Mouse (Mus musculus): ENCODE results near the gene Cnrip1. TPM values are rescaled to one million over a fixed set of nuclear protein-coding genes. Genes with fewer than 3 reads are reported as not detected.

Cnrip1 gene
- polyA plus RNA-seq, 1 experiment from 2014 or later = 24.0 TPM

GRCm38 (mm10) chr11:17083866-17084265 lies 32.5 kb downstream of the Cnrip1 start:
- Histone ChIP-seq H3K4me3 (ENCODE audit: low read depth, low read length) (no peak overlapping the region), H3K27me3 (replicated peaks; ENCODE audit: insufficient read depth, low read length) (no peaks in the 10 kb centered on the region), H3K4me2 (replicated peaks; ENCODE audit: low read depth, low read length) (no peak overlapping the region), H3K27ac (ENCODE audit: low read length) (no peak overlapping the region), H3K9me3 (ENCODE audit: low read length) (no peaks in the 10 kb centered on the region), H3K36me3 (ENCODE audit: insufficient read depth, low read length) (no peaks in the 10 kb centered on the region), H3K9ac (replicated peaks; ENCODE audit: low read depth) (no peak overlapping the region), H3K4me1 (ENCODE audit: insufficient read depth, low read depth, low read length) (no peaks in the 10 kb centered on the region)
- peak; percentile 28; the same call in 1 of the 2 replicates for ATAC-seq
- peak; percentile 42 for DNase-seq (ENCODE audit: low spot score)
- TF ChIP-seq EP300 (IDR thresholded peaks at IDR 0.05) = no peak
- TF ChIP-seq CTCF (IDR thresholded peaks at IDR 0.05) = no peak
- 35% methylated on average over 1 of the region's 1 CpGs for WGBS

GRCm38 (mm10) chr11:17086106-17086505 lies 34.7 kb downstream of the Cnrip1 start:
- 16% methylated on average over 5 of the region's 5 CpGs for WGBS
- H3K4me1 ChIP-seq (ENCODE audit: insufficient read depth, low read depth, low read length) = no peaks in the 10 kb centered on the region
- DNase-seq (ENCODE audit: low spot score) = peak; percentile 62
- H3K36me3 ChIP-seq (ENCODE audit: insufficient read depth, low read length) = no peaks in the 10 kb centered on the region
- H3K4me3 ChIP-seq (ENCODE audit: low read depth, low read length) = no peak overlapping the region
- no peak overlapping the region for H3K4me2 ChIP-seq (replicated peaks; ENCODE audit: low read depth, low read length)
- ATAC-seq = peak; percentile 68
- TF ChIP-seq CTCF (IDR thresholded peaks at IDR 0.05) (no peak), EP300 (IDR thresholded peaks at IDR 0.05) (no peak)
- H3K27me3 ChIP-seq (replicated peaks; ENCODE audit: insufficient read depth, low read length) = no peaks in the 10 kb centered on the region
- no peak overlapping the region for H3K27ac ChIP-seq (ENCODE audit: low read length)
- H3K9ac ChIP-seq (replicated peaks; ENCODE audit: low read depth) = no peak overlapping the region
- no peaks in the 10 kb centered on the region for H3K9me3 ChIP-seq (ENCODE audit: low read length)

GRCm38 (mm10) chr11:17106936-17107335 lies 55.5 kb downstream of the Cnrip1 start:
- Histone ChIP-seq H3K9me3 (ENCODE audit: low read length) (no peaks in the 10 kb centered on the region; the same call in 1 of the 2 replicates), H3K4me3 (ENCODE audit: low read depth, low read length) (no peak overlapping the region), H3K36me3 (ENCODE audit: insufficient read depth, low read length) (no peaks in the 10 kb centered on the region), H3K4me1 (ENCODE audit: insufficient read depth, low read depth, low read length) (no peaks in the 10 kb centered on the region), H3K27me3 (replicated peaks; ENCODE audit: insufficient read depth, low read length) (no peaks in the 10 kb centered on the region), H3K27ac (ENCODE audit: low read length) (no peak overlapping the region), H3K9ac (replicated peaks; ENCODE audit: low read depth) (no peak overlapping the region), H3K4me2 (replicated peaks; ENCODE audit: low read depth, low read length) (no peak overlapping the region)
- ATAC-seq = no peak
- TF ChIP-seq CTCF (IDR thresholded peaks at IDR 0.05) (no peak), EP300 (IDR thresholded peaks at IDR 0.05) (no peak)
- no peak for DNase-seq (ENCODE audit: low spot score)
- 71% methylated on average over 5 of the region's 5 CpGs for WGBS

- no peak for TF ChIP-seq EP300 (IDR thresholded peaks at IDR 0.05)
- TF ChIP-seq CTCF (IDR thresholded peaks at IDR 0.05) = no peak
- no peak overlapping the region for H3K4me2 ChIP-seq (replicated peaks; ENCODE audit: low read depth, low read length)
- no peaks in the 10 kb centered on the region; the same call in 1 of the 2 replicates for H3K9me3 ChIP-seq (ENCODE audit: low read length)
- no peak overlapping the region for H3K27ac ChIP-seq (ENCODE audit: low read length)
- H3K27me3 ChIP-seq (replicated peaks; ENCODE audit: insufficient read depth, low read length) = no peaks in the 10 kb centered on the region
- 58% methylated on average over 6 of the region's 6 CpGs for WGBS
- H3K9ac ChIP-seq (replicated peaks; ENCODE audit: low read depth) = no peak overlapping the region
- H3K4me3 ChIP-seq (ENCODE audit: low read depth, low read length) = no peak overlapping the region
- no peak for ATAC-seq
- no peaks in the 10 kb centered on the region for H3K4me1 ChIP-seq (ENCODE audit: insufficient read depth, low read depth, low read length)
- DNase-seq (ENCODE audit: low spot score) = no peak
- no peaks in the 10 kb centered on the region for H3K36me3 ChIP-seq (ENCODE audit: insufficient read depth, low read length)
These were observed 56.0 kb downstream of the Cnrip1 start for GRCm38 (mm10) chr11:17107359-17107758.

- TF ChIP-seq CTCF (IDR thresholded peaks at IDR 0.05) = no peak
- TF ChIP-seq EP300 (IDR thresholded peaks at IDR 0.05) = no peak
- Histone ChIP-seq H3K9ac (replicated peaks; ENCODE audit: low read depth) (no peak overlapping the region), H3K4me2 (replicated peaks; ENCODE audit: low read depth, low read length) (no peak overlapping the region), H3K4me3 (ENCODE audit: low read depth, low read length) (no peak overlapping the region), H3K27ac (ENCODE audit: low read length) (no peak overlapping the region), H3K27me3 (replicated peaks; ENCODE audit: insufficient read depth, low read length) (no peaks in the 10 kb centered on the region), H3K9me3 (ENCODE audit: low read length) (no peaks in the 10 kb centered on the region; the same call in 1 of the 2 replicates), H3K36me3 (ENCODE audit: insufficient read depth, low read length) (no peaks in the 10 kb centered on the region), H3K4me1 (ENCODE audit: insufficient read depth, low read depth, low read length) (no peaks in the 10 kb centered on the region)
- WGBS = 52% methylated on average over 1 of the region's 1 CpGs
- DNase-seq (ENCODE audit: low spot score) (no peak), ATAC-seq (no peak)
These were observed 61.2 kb downstream of the Cnrip1 start for GRCm38 (mm10) chr11:17112419-17113090.

GRCm38 (mm10) chr11:17126418-17126817 lies 75.0 kb downstream of the Cnrip1 start:
- Histone ChIP-seq H3K4me3 (ENCODE audit: low read depth, low read length) (no peak overlapping the region), H3K36me3 (ENCODE audit: insufficient read depth, low read length) (no peaks in the 10 kb centered on the region), H3K27me3 (replicated peaks; ENCODE audit: insufficient read depth, low read length) (no peaks in the 10 kb centered on the region), H3K9ac (replicated peaks; ENCODE audit: low read depth) (no peak overlapping the region), H3K4me1 (ENCODE audit: insufficient read depth, low read depth, low read length) (no peaks in the 10 kb centered on the region), H3K27ac (ENCODE audit: low read length) (no peak overlapping the region), H3K9me3 (ENCODE audit: low read length) (no peaks in the 10 kb centered on the region), H3K4me2 (replicated peaks; ENCODE audit: low read depth, low read length) (no peak overlapping the region)
- 42% methylated on average over 2 of the region's 2 CpGs for WGBS
- TF ChIP-seq EP300 (IDR thresholded peaks at IDR 0.05) = no peak
- no peak for TF ChIP-seq CTCF (IDR thresholded peaks at IDR 0.05)
- DNase-seq (ENCODE audit: low spot score) (no peak), ATAC-seq (no peak)

Other genes with a start within 250 kb of the Cnrip1 start
- 0.11 and 0.20 TPM in 2 replicates for gene Fbxo48, start 100.2 kb upstream of the Cnrip1 start, polyA plus RNA-seq (2015; fragmentation: Nextera tagmentation; extraction: Ambion mirVana)
- 9.9 and 16.7 TPM in 2 replicates for gene Plek, start 795 bp downstream of the Cnrip1 start, polyA plus RNA-seq (2015; fragmentation: Nextera tagmentation; extraction: Ambion mirVana)
- 106 and 112 TPM in 2 replicates for gene Ppp3r1, start 107.7 kb downstream of the Cnrip1 start, polyA plus RNA-seq (2015; fragmentation: Nextera tagmentation; extraction: Ambion mirVana)
- gene Wdr92, start 130.5 kb downstream of the Cnrip1 start, polyA plus RNA-seq (2015; fragmentation: Nextera tagmentation; extraction: Ambion mirVana) = 15.7 and 16.1 TPM in 2 replicates
- gene Pno1, start 160.0 kb downstream of the Cnrip1 start, polyA plus RNA-seq (2015; fragmentation: Nextera tagmentation; extraction: Ambion mirVana) = 38.1 and 38.9 TPM in 2 replicates
- gene C1d, start 206.0 kb downstream of the Cnrip1 start, polyA plus RNA-seq (2015; fragmentation: Nextera tagmentation; extraction: Ambion mirVana) = 65.8 and 66.5 TPM in 2 replicates

All from lung, postnatal 0 days (tissue).